ENCODE assay signal across 8 mouse cellular contexts in the genomic region with DNA sequence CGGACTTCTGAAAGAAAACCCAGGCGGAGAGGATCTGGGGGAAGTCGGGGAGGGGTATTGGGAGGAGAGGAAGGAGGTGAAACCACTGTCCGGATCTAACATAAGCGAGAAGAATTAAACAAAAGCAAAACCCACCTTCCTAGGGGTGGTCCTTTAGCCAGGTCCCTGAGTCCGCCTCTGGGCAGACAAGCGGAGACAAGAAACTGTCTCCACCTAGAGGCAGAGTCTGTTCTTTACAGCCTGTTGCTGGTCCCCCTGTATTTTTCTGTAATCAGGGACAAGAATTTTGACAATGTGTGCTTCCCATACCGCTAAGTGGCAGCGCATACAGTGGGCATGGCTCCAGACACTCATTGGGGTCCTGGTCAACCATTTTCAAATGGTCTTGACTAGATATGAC. TPM values are rescaled to one million over a fixed set of nuclear protein-coding genes. Genes with fewer than 3 reads are reported as not detected.
DNase-seq lines count a peak whose midpoint lies in the region; ATAC-seq and TF ChIP-seq lines count a peak whose summit lies in the region.
"Had no signal": no experiment of that assay in that cellular context is flagged by ENCODE, and none has a peak within 500 bp of the region (broad histone marks: within the 10 kb centered on the region; RNA-seq: fewer than 3 reads in every experiment).

No protein-coding gene starts in this region.

- no peak overlapping the region for H3K4me3 ChIP-seq in left cerebral cortex, adult 2 months
- no peak overlapping the region for H3K4me3 ChIP-seq in heart, embryonic 13.5 days
- H3K4me3 ChIP-seq: lung, embryonic 15.5 days had no signal

- no peaks in the 10 kb centered on the region for H3K9me3 ChIP-seq in heart, embryonic 13.5 days
- H3K9me3 ChIP-seq: lung, embryonic 15.5 days had no signal

- no peaks in the 10 kb centered on the region for H3K36me3 ChIP-seq in heart, embryonic 13.5 days
- H3K36me3 ChIP-seq: lung, embryonic 15.5 days had no signal

- DNase-seq in left cerebral cortex, adult 2 months (ENCODE audit: extremely low spot score in 1 of 2, low spot score in 2 of 2), result no peak
- DNase-seq in left cerebral cortex, adult 18-20 months (ENCODE audit: low spot score in 2 of 2), result no peak
- DNase-seq in R1 (ENCODE audit: low read depth, low spot score), result peak; percentile 88
- DNase-seq in lung, postnatal 25 days (ENCODE audit: low spot score), result peak; percentile 52
- no peak for DNase-seq in right cerebral cortex, postnatal 10 days (ENCODE audit: low spot score in 2 of 2)
- DNase-seq in layer of hippocampus, postnatal 36 days, result no peak

- no peak for ATAC-seq in heart, embryonic 13.5 days (ENCODE audit: extremely low read depth, insufficient number of reproducible peaks, low FRiP score, low TSS enrichment)

- peak; percentile 58 for TF ChIP-seq CTCF in left cerebral cortex, adult 2 months (IDR thresholded peaks at IDR 0.05)

- H3K9ac ChIP-seq in heart, embryonic 13.5 days, result no peak overlapping the region
- H3K9ac ChIP-seq: lung, embryonic 15.5 days had no signal

- 32% methylated on average over 9 of the region's 9 CpGs for WGBS in heart, embryonic 13.5 days

- intact Hi-C loops in left cerebral cortex, adult 2 months (cut with DNase I), result no loop called here

- H3K4me1 ChIP-seq in heart, embryonic 13.5 days, result no peaks in the 10 kb centered on the region
- H3K4me1 ChIP-seq: lung, embryonic 15.5 days had no signal

- 0 out of 2 replicates have a peak overlapping the region, but pooled peaks have one; percentile 22 for H3K4me2 ChIP-seq in heart, embryonic 13.5 days
- H3K4me2 ChIP-seq: lung, embryonic 15.5 days had no signal

- H3K27ac ChIP-seq in left cerebral cortex, adult 2 months, result no peak overlapping the region
- H3K27ac ChIP-seq in heart, embryonic 13.5 days (replicated peaks), result no peak overlapping the region
- H3K27ac ChIP-seq: lung, embryonic 15.5 days had no signal

- peaks cover 15% of the 10 kb centered on the region for H3K27me3 ChIP-seq in heart, embryonic 13.5 days (replicated peaks)
- H3K27me3 ChIP-seq: lung, embryonic 15.5 days had no signal

RNA-seq across cellular contexts. Expression of gene Dppa3, which starts 7.2 kb away (rescaled TPM):
- not detected for total RNA-seq in left cerebral cortex, adult 2 months (2021)
- total RNA-seq in left cerebral cortex, adult 18-20 months (2021), result not detected
- polyA plus RNA-seq in heart, embryonic 13.5 days (2015; fragmentation: Nextera tagmentation; extraction: Ambion mirVana), result not detected in 2 replicates
- total RNA-seq in layer of hippocampus, postnatal 36 days (2021), result not detected
- polyA plus RNA-seq: lung, embryonic 15.5 days had no signal

RNA-seq across cellular contexts. Expression of gene Gdf3, which starts 23.5 kb away (rescaled TPM):
- total RNA-seq in left cerebral cortex, adult 2 months (2021), result not detected
- total RNA-seq in left cerebral cortex, adult 18-20 months (2021), result not detected
- 0.20 and 0.27 TPM in 2 replicates for polyA plus RNA-seq in heart, embryonic 13.5 days (2015; fragmentation: Nextera tagmentation; extraction: Ambion mirVana)
- not detected for total RNA-seq in layer of hippocampus, postnatal 36 days (2021)
- polyA plus RNA-seq: lung, embryonic 15.5 days had no signal

RNA-seq across cellular contexts. Expression of gene Apobec1, which starts 31.2 kb away (rescaled TPM):
- total RNA-seq in left cerebral cortex, adult 2 months (2021), result 1 to 10 TPM; 1.3 to 1.9 TPM
- total RNA-seq in left cerebral cortex, adult 18-20 months (2021), result 1 to 10 TPM; 1.2 to 1.7 TPM
- polyA plus RNA-seq in heart, embryonic 13.5 days (2015; fragmentation: Nextera tagmentation; extraction: Ambion mirVana), result 2.2 and 2.7 TPM in 2 replicates
- 1 to 10 TPM; 1.5 to 2.0 TPM for total RNA-seq in layer of hippocampus, postnatal 36 days (2021)

Comparison
In these comparisons a context has a peak if more than half of its experiments do, and no peak if none do; other contexts are left out.
1. DNase-seq: peak in R1 (single experiment) and lung, postnatal 25 days (single experiment); none in left cerebral cortex, adult 2 months (0 of 2), left cerebral cortex, adult 18-20 months (0 of 2), right cerebral cortex, postnatal 10 days (0 of 2) and layer of hippocampus, postnatal 36 days (0 of 2).